Mouse (Mus musculus) ES-E14 (cell line): ENCODE measurements around the gene Srebf1.

Experiments
- CHD2 ChIP-seq: IDR thresholded peaks from 2 replicates; pipeline ENCODE4 v1.6.1; 2014; ENCODE audit warnings: mild to moderate bottlenecking, low read depth, low read length, inconsistent platforms
- HCFC1 ChIP-seq: IDR thresholded peaks from 2 replicates; pipeline ENCODE4 v1.6.1; 2012; ENCODE audit warnings: low read length, inconsistent platforms, borderline replicate concordance; ENCODE audit not compliant: insufficient read depth
- MAFK ChIP-seq: IDR thresholded peaks from 2 replicates; pipeline ENCODE4 v1.6.1; 2014; ENCODE audit warnings: mild to moderate bottlenecking, low read depth, low read length, inconsistent platforms; ENCODE audit not compliant: insufficient read depth
- ZC3H11A ChIP-seq: IDR thresholded peaks from 2 replicates; pipeline ENCODE4 v1.6.1; 2012; ENCODE audit warnings: low read depth, mild to moderate bottlenecking, inconsistent platforms, low read length, borderline replicate concordance
- ZNF384 ChIP-seq: IDR thresholded peaks from 2 replicates; pipeline ENCODE4 v1.6.1; 2012; ENCODE audit warnings: low read depth, low read length, inconsistent platforms

DNA sequence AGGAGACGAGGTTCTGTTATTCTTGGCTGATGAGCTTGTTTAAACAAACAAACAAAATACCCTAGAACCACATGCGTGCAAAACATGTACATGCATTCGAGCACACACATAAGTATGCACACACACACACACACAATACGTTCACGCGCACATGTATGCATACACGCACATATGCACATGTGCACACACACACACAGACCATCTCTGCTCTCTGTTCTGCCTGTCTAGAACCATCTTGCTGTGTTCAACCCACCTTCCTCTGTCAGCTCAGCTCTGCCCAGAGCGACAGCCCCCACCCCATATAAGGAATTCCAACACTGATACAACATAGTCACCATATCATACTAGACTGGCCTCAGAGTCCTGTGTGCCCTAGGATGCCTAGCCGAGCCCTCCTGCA is 34.3 kb upstream of the Srebf1 start:
- TF ChIP-seq CHD2 (no peak), ZC3H11A (no peak), ZNF384 (no peak), MAFK (no peak), HCFC1 (no peak)
